Mouse (Mus musculus) bone marrow macrophage, adult 2 months (primary cell): ENCODE results near the gene Calcrl.

Experiments
- CTCF ChIP-seq: IDR thresholded peaks from 2 replicates; pipeline ENCODE4 v1.5.1; 2012; ENCODE audit warnings: low read depth, mild to moderate bottlenecking, low read length, moderate library complexity
- POLR2A ChIP-seq: IDR thresholded peaks from 2 replicates; pipeline ENCODE4 v1.6.1; 2012; ENCODE audit warnings: mild to moderate bottlenecking, low read depth, low read length, borderline replicate concordance

DNA sequence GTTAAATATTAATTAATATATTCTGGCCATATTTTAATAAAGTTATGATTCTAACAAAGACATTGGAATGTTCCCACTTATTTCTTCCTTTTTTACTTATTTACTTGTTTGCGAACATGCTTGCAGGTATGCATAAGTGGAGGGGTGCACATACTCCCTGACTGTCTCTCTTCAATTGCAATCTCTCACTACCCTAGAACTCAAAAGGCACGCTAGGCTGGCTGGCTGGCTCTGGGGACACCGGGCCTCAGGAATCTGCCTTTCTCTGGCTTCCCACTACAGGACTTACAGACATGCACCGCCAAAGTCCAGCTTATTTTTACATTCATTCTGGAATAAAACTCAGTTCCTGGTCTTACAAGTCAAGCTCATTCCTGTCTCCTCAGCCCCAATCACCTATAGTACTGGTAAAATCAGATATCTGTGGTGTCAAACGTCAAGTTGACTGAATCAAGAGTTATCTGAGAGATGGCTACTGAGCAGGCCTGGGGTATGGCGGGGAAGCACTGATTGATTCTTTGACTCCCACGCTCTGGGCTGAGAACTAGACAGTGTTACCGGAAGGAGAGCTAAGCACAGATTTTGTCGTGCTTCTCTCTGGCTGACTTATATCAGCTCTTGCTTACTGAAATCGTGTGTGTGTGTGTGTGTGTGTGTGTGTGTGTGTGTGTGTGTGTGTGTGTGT is 29.5 kb upstream of the Calcrl start:
- TF ChIP-seq POLR2A = no peak
- TF ChIP-seq CTCF = no peak
